Mouse (Mus musculus) retina, postnatal 7 days (tissue): Measurements from ENCODE around the gene App.

Experiments
- DNase-seq: peaks from one replicate; pipeline ENCODE4 v3.0.0-alpha.2; 2012; ENCODE audit warnings: low read depth, low spot score

App gene

GRCm38 (mm10) chr16:85084152-85084551 lies 89.4 kb downstream of the App start:
- DNase-seq: no peak

- no peak for DNase-seq
Measured at GRCm38 (mm10) chr16:85075330-85075729, 98.2 kb downstream of the App start.

GRCm38 (mm10) chr16:85074889-85075288 lies 98.7 kb downstream of the App start:
- DNase-seq: no peak

GRCm38 (mm10) chr16:85072624-85073023 lies 100.9 kb downstream of the App start:
- no peak for DNase-seq

- no peak for DNase-seq
Measured at GRCm38 (mm10) chr16:85071791-85072190, 101.8 kb downstream of the App start.

- DNase-seq: no peak
Measured at GRCm38 (mm10) chr16:85071248-85071647, 102.3 kb downstream of the App start.

GRCm38 (mm10) chr16:85067254-85067893 lies 106.2 kb downstream of the App start:
- no peak for DNase-seq

GRCm38 (mm10) chr16:85066227-85066626 lies 107.3 kb downstream of the App start:
- DNase-seq: no peak

- DNase-seq: no peak
Measured at GRCm38 (mm10) chr16:85064800-85065199, 108.8 kb downstream of the App start.

- no peak for DNase-seq
Measured at GRCm38 (mm10) chr16:85062732-85063131, 110.8 kb downstream of the App start.

- DNase-seq: no peak
Measured at GRCm38 (mm10) chr16:85061725-85062124, 111.8 kb downstream of the App start.

GRCm38 (mm10) chr16:85058138-85058537 lies 115.4 kb downstream of the App start:
- no peak for DNase-seq

- no peak for DNase-seq
Measured at GRCm38 (mm10) chr16:85056212-85056611, 117.4 kb downstream of the App start.

GRCm38 (mm10) chr16:85053996-85054395 lies 119.6 kb downstream of the App start:
- no peak for DNase-seq

- no peak for DNase-seq
Measured at GRCm38 (mm10) chr16:85047310-85047709, 126.3 kb downstream of the App start.

- DNase-seq: no peak
Measured at GRCm38 (mm10) chr16:85041153-85041959, 132.2 kb downstream of the App start.

GRCm38 (mm10) chr16:85038731-85039130 lies 134.8 kb downstream of the App start:
- DNase-seq: no peak

GRCm38 (mm10) chr16:85037969-85038644 lies 135.5 kb downstream of the App start:
- DNase-seq: no peak

- DNase-seq: no peak
Measured at GRCm38 (mm10) chr16:85035815-85036214, 137.8 kb downstream of the App start.

- DNase-seq: no peak
Measured at GRCm38 (mm10) chr16:85033747-85034146, 139.8 kb downstream of the App start.

GRCm38 (mm10) chr16:85030810-85031209 lies 142.8 kb downstream of the App start:
- no peak for DNase-seq

- no peak for DNase-seq
Measured at GRCm38 (mm10) chr16:85028396-85028795, 145.2 kb downstream of the App start.

GRCm38 (mm10) chr16:85024706-85025105 lies 148.9 kb downstream of the App start:
- DNase-seq: no peak
